Mouse (Mus musculus): Measurements from ENCODE around the gene Sgip1. TPM values are rescaled to one million over a fixed set of nuclear protein-coding genes. Genes with fewer than 3 reads are reported as not detected.

The Sgip1 gene
- polyA plus RNA-seq, 1 experiment = 8.6 TPM

- DNase-seq = no peak
- 92% methylated on average over 3 of the region's 3 CpGs for WGBS
- TF ChIP-seq POLR2A (IDR thresholded peaks at IDR 0.05; ENCODE audit: borderline replicate concordance, extremely low read depth, low read depth, low read length) (no peak), CTCF (IDR thresholded peaks at IDR 0.05; ENCODE audit: insufficient read depth, low read length) (no peak)
Measured at GRCm38 (mm10) chr4:102773225-102773624, 32.1 kb downstream of the Sgip1 start.

GRCm38 (mm10) chr4:102773841-102774240 lies 32.7 kb downstream of the Sgip1 start:
- WGBS = 91% methylated on average over 1 of the region's 1 CpGs
- TF ChIP-seq POLR2A (IDR thresholded peaks at IDR 0.05; ENCODE audit: borderline replicate concordance, extremely low read depth, low read depth, low read length) = no peak
- TF ChIP-seq CTCF (IDR thresholded peaks at IDR 0.05; ENCODE audit: insufficient read depth, low read length) = no peak
- no peak for DNase-seq
- no peaks in the 10 kb centered on the region; the same call in 1 of the 2 replicates for H3K4me1 ChIP-seq (ENCODE audit: control insufficient read depth, insufficient read depth, low read length)
- H3K4me3 ChIP-seq (replicated peaks; ENCODE audit: extremely low read depth, low read depth, low read length) = no peak overlapping the region

More at GRCm38 (mm10) chr4:102773225-102773624, 32.1 kb downstream of the Sgip1 start:
- Histone ChIP-seq H3K4me1 (ENCODE audit: control insufficient read depth, insufficient read depth, low read length) (no peaks in the 10 kb centered on the region; the same call in 1 of the 2 replicates), H3K4me3 (replicated peaks; ENCODE audit: extremely low read depth, low read depth, low read length) (no peak overlapping the region)

GRCm38 (mm10) chr4:102774549-102774948 lies 33.5 kb downstream of the Sgip1 start:
- WGBS = 69% methylated on average over 1 of the region's 1 CpGs
- H3K4me3 ChIP-seq (replicated peaks; ENCODE audit: extremely low read depth, low read depth, low read length) = no peak overlapping the region
- DNase-seq = no peak
- H3K4me1 ChIP-seq (ENCODE audit: control insufficient read depth, insufficient read depth, low read length) = no peaks in the 10 kb centered on the region; the same call in 1 of the 2 replicates
- TF ChIP-seq POLR2A (IDR thresholded peaks at IDR 0.05; ENCODE audit: borderline replicate concordance, extremely low read depth, low read depth, low read length) = no peak
- TF ChIP-seq CTCF (IDR thresholded peaks at IDR 0.05; ENCODE audit: insufficient read depth, low read length) = no peak

GRCm38 (mm10) chr4:102775596-102776270 lies 34.6 kb downstream of the Sgip1 start:
- Histone ChIP-seq H3K4me1 (ENCODE audit: control insufficient read depth, insufficient read depth, low read length) (no peaks in the 10 kb centered on the region; the same call in 1 of the 2 replicates), H3K4me3 (replicated peaks; ENCODE audit: extremely low read depth, low read depth, low read length) (no peak overlapping the region)
- no peak for TF ChIP-seq POLR2A (IDR thresholded peaks at IDR 0.05; ENCODE audit: borderline replicate concordance, extremely low read depth, low read depth, low read length)
- WGBS = 48% methylated on average over 2 of the region's 2 CpGs
- DNase-seq = no peak

GRCm38 (mm10) chr4:102779902-102780301 lies 38.8 kb downstream of the Sgip1 start:
- no peak overlapping the region for H3K4me3 ChIP-seq (replicated peaks; ENCODE audit: extremely low read depth, low read depth, low read length)
- 64% methylated on average over 6 of the region's 6 CpGs for WGBS
- peaks cover 3% of the 10 kb centered on the region for H3K4me1 ChIP-seq (ENCODE audit: control insufficient read depth, insufficient read depth, low read length)
- TF ChIP-seq CTCF (IDR thresholded peaks at IDR 0.05; ENCODE audit: insufficient read depth, low read length) (no peak), POLR2A (IDR thresholded peaks at IDR 0.05; ENCODE audit: borderline replicate concordance, extremely low read depth, low read depth, low read length) (no peak)
- no peak for DNase-seq

- Histone ChIP-seq H3K4me3 (replicated peaks; ENCODE audit: extremely low read depth, low read depth, low read length) (no peak overlapping the region), H3K4me1 (ENCODE audit: control insufficient read depth, insufficient read depth, low read length) (peaks cover 9% of the 10 kb centered on the region)
- no peak for TF ChIP-seq POLR2A (IDR thresholded peaks at IDR 0.05; ENCODE audit: borderline replicate concordance, extremely low read depth, low read depth, low read length)
- no peak for TF ChIP-seq CTCF (IDR thresholded peaks at IDR 0.05; ENCODE audit: insufficient read depth, low read length)
- DNase-seq = no peak
- whole genome bisulfite sequencing = 50% methylated on average over 7 of the region's 7 CpGs
Measured at GRCm38 (mm10) chr4:102783063-102783748, 42.1 kb downstream of the Sgip1 start.

- Histone ChIP-seq H3K4me3 (replicated peaks; ENCODE audit: extremely low read depth, low read depth, low read length) (no peak overlapping the region), H3K4me1 (ENCODE audit: control insufficient read depth, insufficient read depth, low read length) (peaks cover 9% of the 10 kb centered on the region)
- 33% methylated on average over 4 of the region's 4 CpGs for WGBS
- DNase-seq = no peak
- TF ChIP-seq CTCF (IDR thresholded peaks at IDR 0.05; ENCODE audit: insufficient read depth, low read length) = no peak
- no peak for TF ChIP-seq POLR2A (IDR thresholded peaks at IDR 0.05; ENCODE audit: borderline replicate concordance, extremely low read depth, low read depth, low read length)
Measured at GRCm38 (mm10) chr4:102785158-102785557, 44.1 kb downstream of the Sgip1 start.

- no peak for DNase-seq
- Histone ChIP-seq H3K4me1 (ENCODE audit: control insufficient read depth, insufficient read depth, low read length) (peaks cover 12% of the 10 kb centered on the region), H3K4me3 (replicated peaks; ENCODE audit: extremely low read depth, low read depth, low read length) (no peak overlapping the region)
- TF ChIP-seq POLR2A (IDR thresholded peaks at IDR 0.05; ENCODE audit: borderline replicate concordance, extremely low read depth, low read depth, low read length) = no peak
- no peak for TF ChIP-seq CTCF (IDR thresholded peaks at IDR 0.05; ENCODE audit: insufficient read depth, low read length)
- WGBS = 33% methylated on average over 8 of the region's 8 CpGs
Measured at GRCm38 (mm10) chr4:102792100-102792790, 51.1 kb downstream of the Sgip1 start.

- DNase-seq = no peak
- Histone ChIP-seq H3K4me3 (replicated peaks; ENCODE audit: extremely low read depth, low read depth, low read length) (no peak overlapping the region), H3K4me1 (ENCODE audit: control insufficient read depth, insufficient read depth, low read length) (no peaks in the 10 kb centered on the region)
- TF ChIP-seq CTCF (IDR thresholded peaks at IDR 0.05; ENCODE audit: insufficient read depth, low read length) (no peak), POLR2A (IDR thresholded peaks at IDR 0.05; ENCODE audit: borderline replicate concordance, extremely low read depth, low read depth, low read length) (no peak)
- WGBS = 72% methylated on average over 1 of the region's 1 CpGs
Measured at GRCm38 (mm10) chr4:102801471-102801870, 60.4 kb downstream of the Sgip1 start.
